Mouse (Mus musculus) MEL (cell line): ENCODE data around the gene Nup188. TPM values are rescaled to one million over a fixed set of nuclear protein-coding genes. Genes with fewer than 3 reads are reported as not detected.

ENCODE experiments used
- DNase-seq: peaks from one replicate; pipeline ENCODE4 v3.0.0; 2011; ENCODE audit warnings: low read depth, low spot score
- H3K27ac ChIP-seq: 2 replicates; pipeline ENCODE4 v1.5.1; 2012; ENCODE audit warnings: low read depth, mild to moderate bottlenecking, control low read depth, low read length, moderate library complexity; ENCODE audit not compliant: control insufficient read depth
- H3K27me3 ChIP-seq, 2 experiments: fragments of 150-350 bp in 1 of 2; sonication (generic) in 1 of 2; 2 replicates each; pipeline ENCODE4 v1.6.1; 2012; ENCODE audit warnings: low read length in 2 of 2, mild to moderate bottlenecking in 2 of 2, improper control_type of control experiment in 1 of 2, moderate library complexity in 1 of 2; ENCODE audit not compliant: insufficient read depth in 2 of 2, control insufficient read depth in 1 of 2
- H3K36me3 ChIP-seq, 2 experiments: 2 replicates each; pipeline ENCODE4 v1.6.1; 2012 to 2014; ENCODE audit warnings: low read length in 2 of 2, improper control_type of control experiment in 1 of 2, inconsistent platforms in 1 of 2, mild to moderate bottlenecking in 1 of 2; ENCODE audit not compliant: insufficient read depth in 2 of 2, control insufficient read depth in 1 of 2
- H3K4me1 ChIP-seq, 2 experiments: fragments of 150-350 bp in 1 of 2; sonication (generic) in 1 of 2; 2 replicates each; pipeline ENCODE4 v1.6.1; 2012; ENCODE audit warnings: low read length in 2 of 2, improper control_type of control experiment in 1 of 2, mild to moderate bottlenecking in 1 of 2; ENCODE audit not compliant: insufficient read depth in 2 of 2, control insufficient read depth in 1 of 2
- H3K4me3 ChIP-seq, 2 experiments: fragments of 150-350 bp in 1 of 2; sonication (generic) in 1 of 2; 2 replicates each; pipeline ENCODE4 v1.5.1; 2012; ENCODE audit warnings: low read depth in 2 of 2, low read length in 2 of 2, mild to moderate bottlenecking in 2 of 2, moderate library complexity in 2 of 2, control low read depth in 1 of 2, improper control_type of control experiment in 1 of 2; ENCODE audit not compliant: control insufficient read depth in 1 of 2, insufficient read depth in 1 of 2
- H3K79me2 ChIP-seq: 2 replicates; pipeline ENCODE4 v1.6.1; 2012; ENCODE audit warnings: mild to moderate bottlenecking, low read length, moderate library complexity; ENCODE audit not compliant: control insufficient read depth, poor library complexity, insufficient read depth
- H3K9ac ChIP-seq: 2 replicates; pipeline ENCODE4 v1.6.1; 2012; ENCODE audit warnings: low read depth, mild to moderate bottlenecking, control low read depth, low read length, moderate library complexity; ENCODE audit not compliant: control insufficient read depth, poor library complexity, severe bottlenecking
- H3K9me3 ChIP-seq: fragments of 150-350 bp; sonication (generic); replicated peaks from 2 replicates; pipeline ENCODE4 v1.6.1; 2012; ENCODE audit warnings: mild to moderate bottlenecking, low read length, improper control_type of control experiment, moderate library complexity; ENCODE audit not compliant: insufficient read depth
- BHLHE40 ChIP-seq: IDR thresholded peaks from 2 replicates; pipeline ENCODE4 v1.6.1; 2012; ENCODE audit warnings: low read depth, mild to moderate bottlenecking, inconsistent platforms, low read length, improper control_type of control experiment, borderline replicate concordance
- ELF1 ChIP-seq: IDR thresholded peaks from 2 replicates; pipeline ENCODE4 v1.6.1; 2014; ENCODE audit warnings: low read depth, mild to moderate bottlenecking, inconsistent platforms, low read length, improper control_type of control experiment, moderate library complexity
- GABPA ChIP-seq: IDR thresholded peaks from 2 replicates; pipeline ENCODE4 v1.6.1; 2012; ENCODE audit warnings: low read depth, mild to moderate bottlenecking, inconsistent platforms, low read length, improper control_type of control experiment, moderate library complexity
- MYB ChIP-seq: IDR thresholded peaks from 2 replicates; pipeline ENCODE4 v1.6.1; 2011; ENCODE audit warnings: mild to moderate bottlenecking, low read depth, low read length, improper control_type of control experiment
- NELFE ChIP-seq: IDR thresholded peaks from 2 replicates; pipeline ENCODE4 v1.6.1; 2011; ENCODE audit warnings: low read depth, low read length, improper control_type of control experiment
- POLR2AphosphoS2 ChIP-seq: IDR thresholded peaks from 2 replicates; pipeline ENCODE4 v1.6.1; 2011; ENCODE audit warnings: low read length, improper control_type of control experiment
- POLR2AphosphoS5 ChIP-seq: IDR thresholded peaks from 2 replicates; pipeline ENCODE4 v1.6.1; 2012; ENCODE audit warnings: low read depth, borderline replicate concordance, mild to moderate bottlenecking, inconsistent platforms, low read length, moderate library complexity, mixed read lengths
- TCF12 ChIP-seq: IDR thresholded peaks from 2 replicates; pipeline ENCODE4 v1.6.1; 2014; ENCODE audit warnings: low read depth, mild to moderate bottlenecking, inconsistent platforms, low read length, improper control_type of control experiment, moderate library complexity
- UBTF ChIP-seq: IDR thresholded peaks from 2 replicates; pipeline ENCODE4 v1.6.1; 2012; ENCODE audit warnings: low read depth, mild to moderate bottlenecking, inconsistent platforms, low read length, improper control_type of control experiment, moderate library complexity, borderline replicate concordance; ENCODE audit not compliant: insufficient read depth
- ZC3H11A ChIP-seq: IDR thresholded peaks from 2 replicates; pipeline ENCODE4 v1.6.1; 2012; ENCODE audit warnings: low read depth, mild to moderate bottlenecking, inconsistent platforms, low read length, improper control_type of control experiment
- ZKSCAN1 ChIP-seq: IDR thresholded peaks from 2 replicates; pipeline ENCODE4 v1.6.1; 2012; ENCODE audit warnings: low read depth, mild to moderate bottlenecking, inconsistent platforms, low read length, improper control_type of control experiment, moderate library complexity
- ZNF384 ChIP-seq: IDR thresholded peaks from 2 replicates; pipeline ENCODE4 v1.6.1; 2012; ENCODE audit warnings: low read depth, mild to moderate bottlenecking, inconsistent platforms, low read length, improper control_type of control experiment
- polyA plus RNA-seq, 2 experiments: library from polyadenylated mRNA; stranded (reverse) in 1 of 2; unstranded in 1 of 2; fragments of >175 nt in 1 of 2; fragments of >200 nt in 1 of 2; gene quantifications; 2 replicates each; pipeline versions ENCODE4 v1.2.1 to v1.2.4; 2012; ENCODE audit warnings: low replicate concordance in 2 of 2, low read depth in 1 of 2; ENCODE audit not compliant: insufficient read length in 2 of 2, insufficient read depth in 1 of 2, missing spikeins in 1 of 2
- total RNA-seq: library from RNA; depleted of rRNA; stranded (reverse); fragments of 300-350 nt; gene quantifications from 2 replicates; pipeline ENCODE4 v1.2.3, GENCODE M21; 2012

The Nup188 gene
- total and polyA plus RNA-seq, 3 experiments, result 58.6 to 119 TPM; not detected in 1

- TF ChIP-seq ZC3H11A (no peak), ELF1 (no peak), BHLHE40 (no peak), POLR2AphosphoS5 (no peak), TCF12 (no peak)
- no peak for DNase-seq
- Histone ChIP-seq H3K9me3 (no peaks in the 10 kb centered on the region), H3K4me1 (no peaks in the 10 kb centered on the region), H3K79me2 (no peaks in the 10 kb centered on the region), H3K27me3 (no peaks in the 10 kb centered on the region), H3K9ac (no peak overlapping the region), H3K4me3 (no peak overlapping the region), H3K27ac (no peak overlapping the region), H3K36me3 (peaks cover 0 to 21% of the 10 kb centered on the region in 2 experiments; a peak in 2 of 4 replicates)
Observed at GRCm38 (mm10) chr2:30335324-30335723, 49.1 kb downstream of the Nup188 start.

GRCm38 (mm10) chr2:30336174-30336915 is 50.1 kb downstream of the Nup188 start:
- TF ChIP-seq GABPA, result no peak
- TF ChIP-seq, all 39 proteins: peak for 0
- H3K9me3 ChIP-seq, result no peaks in the 10 kb centered on the region
- H3K36me3 ChIP-seq, result peaks cover 0 to 18% of the 10 kb centered on the region in 2 experiments; a peak in 2 of 4 replicates
- DNase-seq, result no peak
- H3K27ac ChIP-seq, result no peak overlapping the region
- H3K4me3 ChIP-seq, result no peak overlapping the region
- no peaks in the 10 kb centered on the region for H3K79me2 ChIP-seq
- no peaks in the 10 kb centered on the region for H3K27me3 ChIP-seq
- H3K4me1 ChIP-seq, result no peaks in the 10 kb centered on the region
- H3K9ac ChIP-seq, result no peak overlapping the region

- H3K4me3 ChIP-seq, result no peak overlapping the region
- no peak for TF ChIP-seq POLR2AphosphoS2
- no peak for TF ChIP-seq ZNF384
- no peak for TF ChIP-seq ELF1
- no peak for TF ChIP-seq POLR2AphosphoS5
- TF ChIP-seq MYB, result no peak
- no peak for TF ChIP-seq UBTF
- TF ChIP-seq NELFE, result no peak
- TF ChIP-seq GABPA, result no peak
- TF ChIP-seq ZKSCAN1, result no peak
- TF ChIP-seq, all 39 proteins: peak for 0
- no peaks in the 10 kb centered on the region for H3K79me2 ChIP-seq
- no peaks in the 10 kb centered on the region for H3K9me3 ChIP-seq
- no peak for DNase-seq
- no peaks in the 10 kb centered on the region for H3K4me1 ChIP-seq
- no peak overlapping the region for H3K27ac ChIP-seq
- H3K9ac ChIP-seq, result no peak overlapping the region
- H3K36me3 ChIP-seq, result peaks cover 0 to 18% of the 10 kb centered on the region in 2 experiments; a peak in 2 of 4 replicates
- no peaks in the 10 kb centered on the region for H3K27me3 ChIP-seq
Observed at GRCm38 (mm10) chr2:30337179-30337578, 51.0 kb downstream of the Nup188 start.
